Mouse (Mus musculus) E14TG2a.4 (cell line): ENCODE measurements around the gene Chd9.

ENCODE experiments used
- H3K27me3 ChIP-seq: 2 replicates; pipeline ENCODE4 v1.6.1; 2014; ENCODE audit warnings: low read length, control low read depth; ENCODE audit not compliant: insufficient read depth
- H3K36me3 ChIP-seq: 2 replicates; pipeline ENCODE4 v1.6.1; 2014; ENCODE audit warnings: low read length, control low read depth; ENCODE audit not compliant: insufficient read depth
- H3K4me1 ChIP-seq: replicated peaks from 2 replicates; pipeline ENCODE4 v1.6.1; 2014; ENCODE audit warnings: low read depth, low read length, control low read depth
- H3K4me3 ChIP-seq: replicated peaks from 2 replicates; pipeline ENCODE4 v1.5.1; 2014; ENCODE audit warnings: mild to moderate bottlenecking, low read length
- H3K9me3 ChIP-seq: 2 replicates; pipeline ENCODE4 v1.6.1; 2014; ENCODE audit warnings: low read length, control low read depth
- CTCF ChIP-seq: conservative IDR thresholded peaks from 2 replicates; pipeline ENCODE4 v1.5.1; 2014; ENCODE audit warnings: low read length
- NANOG ChIP-seq: IDR thresholded peaks from 2 replicates; pipeline ENCODE4 v1.6.1; 2014; ENCODE audit warnings: borderline replicate concordance, low read length, mixed read lengths
- POU5F1 ChIP-seq: IDR thresholded peaks from 2 replicates; pipeline ENCODE4 v1.6.1; 2014; ENCODE audit warnings: low read length, borderline replicate concordance

The Chd9 gene

GRCm38 (mm10) chr8:90932934-90933333, 104.8 kb downstream of the Chd9 start:
- H3K4me3 ChIP-seq, result no peak overlapping the region
- no peak for TF ChIP-seq NANOG
- TF ChIP-seq CTCF, result no peak
- peaks cover 59% of the 10 kb centered on the region for H3K36me3 ChIP-seq
- H3K9me3 ChIP-seq, result no peaks in the 10 kb centered on the region
- H3K27me3 ChIP-seq, result no peaks in the 10 kb centered on the region
- peaks cover 23% of the 10 kb centered on the region for H3K4me1 ChIP-seq

DNA sequence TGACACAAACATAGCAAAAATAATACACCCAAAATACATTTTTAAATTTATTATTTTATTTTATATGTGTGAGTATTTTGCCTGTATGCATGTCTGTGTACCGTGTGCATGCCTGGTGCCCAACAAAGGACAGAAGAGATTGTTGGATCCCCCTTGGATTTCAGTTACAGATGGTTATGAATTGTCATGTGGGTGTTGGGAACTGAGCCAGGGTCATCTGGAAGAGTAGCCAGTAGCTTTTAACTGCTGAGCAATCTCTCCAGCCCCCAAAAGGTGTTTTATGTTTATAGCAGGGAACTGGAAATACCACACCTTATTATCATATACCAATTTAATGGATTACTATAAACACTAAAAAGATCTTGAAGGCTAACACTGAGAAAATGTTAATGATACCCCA, 106.6 kb downstream of the Chd9 start:
- Histone ChIP-seq H3K36me3 (peaks cover 74% of the 10 kb centered on the region), H3K4me1 (peaks cover 25% of the 10 kb centered on the region), H3K4me3 (no peak overlapping the region), H3K27me3 (no peaks in the 10 kb centered on the region), H3K9me3 (no peaks in the 10 kb centered on the region)
- TF ChIP-seq POU5F1, result no peak
- no peak for TF ChIP-seq NANOG
- TF ChIP-seq CTCF, result no peak

- Histone ChIP-seq H3K4me1 (peaks cover 37% of the 10 kb centered on the region), H3K4me3 (no peak overlapping the region), H3K9me3 (no peaks in the 10 kb centered on the region), H3K36me3 (peaks cover 80% of the 10 kb centered on the region), H3K27me3 (no peaks in the 10 kb centered on the region)
- no peak for TF ChIP-seq POU5F1
- peak; percentile 75 for TF ChIP-seq CTCF
Observed at GRCm38 (mm10) chr8:90936840-90937239, 108.7 kb downstream of the Chd9 start.

- TF ChIP-seq POU5F1, result no peak
- TF ChIP-seq NANOG, result no peak
- TF ChIP-seq CTCF, result no peak
- no peaks in the 10 kb centered on the region for H3K27me3 ChIP-seq
- H3K36me3 ChIP-seq, result peaks cover 64% of the 10 kb centered on the region
Observed at GRCm38 (mm10) chr8:90938352-90938930, 110.3 kb downstream of the Chd9 start.

GRCm38 (mm10) chr8:90939867-90940266, 111.7 kb downstream of the Chd9 start:
- no peak overlapping the region for H3K4me3 ChIP-seq
- H3K9me3 ChIP-seq, result no peaks in the 10 kb centered on the region
- H3K4me1 ChIP-seq, result peaks cover 23% of the 10 kb centered on the region
- TF ChIP-seq CTCF, result no peak
- no peak for TF ChIP-seq POU5F1
- TF ChIP-seq NANOG, result no peak
- peaks cover 63% of the 10 kb centered on the region for H3K36me3 ChIP-seq
- no peaks in the 10 kb centered on the region for H3K27me3 ChIP-seq

More at GRCm38 (mm10) chr8:90938352-90938930, 110.3 kb downstream of the Chd9 start:
- Histone ChIP-seq H3K9me3 (no peaks in the 10 kb centered on the region), H3K4me3 (no peak overlapping the region), H3K4me1 (peaks cover 25% of the 10 kb centered on the region)

- Histone ChIP-seq H3K4me1 (peaks cover 20% of the 10 kb centered on the region), H3K4me3 (no peak overlapping the region), H3K27me3 (no peaks in the 10 kb centered on the region), H3K36me3 (peaks cover 43% of the 10 kb centered on the region), H3K9me3 (no peaks in the 10 kb centered on the region)
- TF ChIP-seq POU5F1 (no peak), CTCF (no peak), NANOG (no peak)
Observed at GRCm38 (mm10) chr8:90943770-90944169, 115.6 kb downstream of the Chd9 start.

DNA sequence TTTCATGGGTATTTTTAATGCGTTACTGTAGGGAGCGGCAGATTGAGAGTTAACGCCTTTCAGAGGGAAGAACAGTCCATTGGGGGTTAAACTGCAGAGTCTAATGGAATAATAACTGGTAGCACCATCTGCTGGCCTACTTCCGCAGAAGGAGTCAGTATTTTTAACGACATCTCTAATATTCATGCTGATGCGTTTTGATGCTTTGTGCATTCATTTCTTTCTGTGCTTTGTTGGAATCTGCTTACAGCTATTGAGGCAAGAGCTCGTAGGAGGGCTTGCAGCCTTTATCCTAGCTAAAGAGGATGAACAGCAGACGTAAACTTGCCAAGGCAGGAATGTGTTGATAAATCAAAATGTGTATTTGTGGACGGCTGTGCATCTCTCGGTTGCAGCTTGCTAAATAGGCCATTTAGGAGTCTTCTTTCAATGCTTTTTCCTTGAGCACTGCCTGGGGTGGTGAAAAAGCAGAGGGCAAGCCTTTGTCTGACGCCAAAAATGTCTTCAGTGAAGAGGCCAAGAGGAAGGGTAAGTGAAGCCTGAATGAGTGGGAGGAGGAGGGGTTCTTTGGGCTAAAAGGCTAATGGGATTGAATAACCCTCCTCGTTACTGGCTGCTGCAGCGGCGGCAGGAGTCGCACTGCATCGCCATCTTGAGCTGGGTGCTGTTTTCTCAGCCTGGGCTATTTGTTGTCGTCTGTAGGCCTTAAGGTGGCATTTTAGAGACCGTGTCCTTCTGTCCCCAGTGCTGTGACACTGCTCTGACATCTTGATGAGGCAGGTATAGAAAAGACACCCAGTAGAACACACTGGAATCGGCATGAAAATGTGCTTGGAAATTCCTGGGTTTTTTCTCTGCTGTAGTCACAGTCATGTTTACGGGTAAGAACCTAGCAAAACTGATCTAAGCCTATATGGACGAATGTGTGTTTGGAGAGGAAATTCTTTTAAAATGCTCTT, 126.9 kb downstream of the Chd9 start:
- TF ChIP-seq POU5F1 (no peak), CTCF (0 out of 2 replicates have a peak, but pooled peaks have one; percentile 5), NANOG (no peak)
- H3K9me3 ChIP-seq, result no peaks in the 10 kb centered on the region
- H3K36me3 ChIP-seq, result peaks cover 17% of the 10 kb centered on the region
- peak overlapping the region; percentile 76 for H3K4me3 ChIP-seq
- no peaks in the 10 kb centered on the region for H3K27me3 ChIP-seq
- peaks cover 39% of the 10 kb centered on the region for H3K4me1 ChIP-seq

DNA sequence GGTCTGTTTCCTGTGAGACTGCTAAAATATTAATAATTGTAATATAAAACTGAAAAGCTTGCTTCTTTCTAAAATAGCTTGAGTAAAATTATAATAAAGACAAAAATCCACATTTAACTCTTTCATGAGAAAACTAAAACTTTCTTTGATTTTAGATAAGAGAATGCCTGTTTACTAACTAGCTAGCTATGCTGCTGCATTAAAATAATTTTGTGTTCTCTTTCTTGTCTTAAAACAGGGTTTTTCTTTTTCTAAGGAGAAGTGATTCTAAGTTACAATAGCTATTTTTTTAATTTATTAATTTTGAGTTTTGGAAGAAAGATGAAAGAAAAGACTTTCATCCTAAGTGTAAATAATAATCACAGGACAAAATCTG, 127.6 kb downstream of the Chd9 start:
- H3K9me3 ChIP-seq, result no peaks in the 10 kb centered on the region
- H3K4me1 ChIP-seq, result peaks cover 43% of the 10 kb centered on the region
- H3K36me3 ChIP-seq, result peaks cover 22% of the 10 kb centered on the region
- no peaks in the 10 kb centered on the region for H3K27me3 ChIP-seq
- TF ChIP-seq NANOG, result no peak
- no peak for TF ChIP-seq CTCF
- no peak for TF ChIP-seq POU5F1
- H3K4me3 ChIP-seq, result peak overlapping the region; percentile 76
